Mouse (Mus musculus) hindbrain, embryonic 15.5 days (tissue): ENCODE measurements around the gene 2610028H24Rik. TPM values are rescaled to one million over a fixed set of nuclear protein-coding genes. Genes with fewer than 3 reads are reported as not detected.

ENCODE experiments used
- ATAC-seq: fragments of 200-750 bp; cut with Nextera tagmentation; 2 replicates; pipeline ENCODE4 v1.8.0; 2017; ENCODE audit warnings: low read depth, moderate number of reproducible peaks, moderate TSS enrichment; ENCODE audit not compliant: low FRiP score
- H3K27ac ChIP-seq: fragments of 300-500 bp; sonication (generic); replicated peaks from 2 replicates; pipeline ENCODE4 v1.5.1; 2015; ENCODE audit warnings: mild to moderate bottlenecking, inconsistent platforms
- H3K27me3 ChIP-seq: fragments of 300-500 bp; sonication (generic); 2 replicates; pipeline ENCODE4 v1.6.1; 2015; ENCODE audit warnings: control low read depth, inconsistent platforms
- H3K36me3 ChIP-seq: fragments of 300-500 bp; sonication (generic); 2 replicates; pipeline ENCODE4 v1.6.1; 2015; ENCODE audit warnings: control low read depth, inconsistent platforms
- H3K4me1 ChIP-seq: fragments of 300-500 bp; sonication (generic); replicated peaks from 2 replicates; pipeline ENCODE4 v1.6.1; 2015; ENCODE audit warnings: control low read depth, inconsistent platforms
- H3K4me2 ChIP-seq: fragments of 300-500 bp; sonication (generic); 2 replicates; pipeline ENCODE4 v1.6.1; 2015; ENCODE audit warnings: moderate library complexity, mild to moderate bottlenecking, inconsistent platforms
- H3K4me3 ChIP-seq: fragments of 300-500 bp; sonication (generic); 2 replicates; pipeline ENCODE4 v1.5.1; 2015; ENCODE audit warnings: mild to moderate bottlenecking, inconsistent platforms
- H3K9ac ChIP-seq: fragments of 300-500 bp; sonication (generic); 2 replicates; pipeline ENCODE4 v1.6.1; 2015; ENCODE audit warnings: inconsistent platforms
- H3K9me3 ChIP-seq: fragments of 300-500 bp; sonication (generic); 2 replicates; pipeline ENCODE4 v1.6.1; 2016; ENCODE audit warnings: control low read depth, inconsistent platforms
- WGBS: fragments of 180-500 bp; shearing (Covaris S2); methylation state at CpG from one replicate; pipeline ENCODE4 v1.1.7; 2015; 5-methylcytosine and 5-hydroxymethylcytosine counted together
- polyA plus RNA-seq: library from polyadenylated mRNA; unstranded; fragments of >200 nt; fragmentation: Nextera tagmentation; extraction: Ambion mirVana; gene quantifications from 2 replicates; pipeline ENCODE4 v1.2.1, GENCODE M21; 2015

2610028H24Rik gene
- polyA plus RNA-seq, 1 experiment from 2014 or later, result not detected

- peaks cover 82% of the 10 kb centered on the region for H3K36me3 ChIP-seq
- no peak for ATAC-seq
- H3K9me3 ChIP-seq, result no peaks in the 10 kb centered on the region
Measured at GRCm38 (mm10) chr10:76496366-76496765, 47.5 kb downstream of the 2610028H24Rik start.

DNA sequence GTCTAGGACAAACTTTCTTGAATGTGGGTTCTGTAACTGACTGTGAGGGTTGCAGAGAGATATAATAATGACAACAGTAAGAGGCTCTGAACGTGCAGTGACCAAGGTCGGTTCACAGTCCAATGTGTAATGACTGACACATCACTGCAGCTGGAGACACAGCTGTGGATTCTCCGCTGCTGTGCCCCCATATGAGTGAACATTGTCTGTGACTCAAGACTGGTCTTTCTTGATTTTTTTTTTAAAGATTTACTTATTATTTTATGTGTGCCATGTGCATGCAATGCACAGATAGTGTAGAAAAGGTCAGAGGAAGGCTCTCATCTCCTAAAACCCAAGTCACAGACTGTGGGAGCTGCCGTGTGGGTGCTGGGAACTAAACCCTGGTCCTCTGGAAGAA lies 48.6 kb downstream of the 2610028H24Rik start:
- no peak for ATAC-seq
- WGBS, result 97% methylated on average over 4 of the region's 4 CpGs
- no peak overlapping the region for H3K4me3 ChIP-seq

More at GRCm38 (mm10) chr10:76496366-76496765, 47.5 kb downstream of the 2610028H24Rik start:
- H3K27ac ChIP-seq, result no peak overlapping the region
- no peaks in the 10 kb centered on the region for H3K27me3 ChIP-seq
- 95% methylated on average over 7 of the region's 7 CpGs for WGBS
- no peak overlapping the region for H3K4me2 ChIP-seq
- H3K9ac ChIP-seq, result no peak overlapping the region
- no peaks in the 10 kb centered on the region for H3K4me1 ChIP-seq
- no peak overlapping the region for H3K4me3 ChIP-seq

DNA sequence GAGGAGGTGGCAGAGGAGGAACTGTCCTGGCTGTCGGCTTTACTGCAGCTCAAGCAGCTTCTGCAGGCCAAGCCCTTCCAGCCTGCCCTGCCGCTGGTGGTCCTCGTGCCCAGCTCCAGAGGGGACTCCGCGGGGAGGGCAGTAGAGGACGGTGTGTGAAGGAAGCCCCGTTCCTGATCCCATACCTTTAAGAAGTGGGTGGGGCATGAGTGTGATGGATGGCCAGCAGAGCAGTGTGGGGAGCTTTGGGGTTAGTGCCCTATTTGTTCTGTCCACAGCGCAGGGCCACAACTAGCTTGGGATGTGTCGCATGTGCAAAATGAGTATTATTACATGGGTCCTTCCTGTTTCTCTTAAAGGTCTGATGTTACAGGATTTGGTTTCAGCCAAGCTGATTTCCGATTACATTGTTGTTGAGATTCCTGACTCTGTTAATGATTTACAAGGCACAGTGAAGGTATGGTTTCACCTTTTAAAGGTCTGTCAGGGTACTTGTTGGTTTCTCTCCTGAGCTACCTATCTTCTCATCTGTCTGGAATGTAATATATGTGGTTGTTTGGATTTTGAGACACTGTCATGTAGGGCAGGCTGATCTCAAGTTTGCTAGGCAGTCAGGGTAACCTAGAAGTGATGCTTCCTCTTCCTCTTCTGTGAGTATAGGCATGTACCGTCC lies 55.5 kb downstream of the 2610028H24Rik start:
- H3K4me1 ChIP-seq, result no peaks in the 10 kb centered on the region
- no peaks in the 10 kb centered on the region for H3K27me3 ChIP-seq
- no peak overlapping the region for H3K4me3 ChIP-seq
- H3K9me3 ChIP-seq, result no peaks in the 10 kb centered on the region
- 89% methylated on average over 11 of the region's 11 CpGs for WGBS
- no peak for ATAC-seq
- no peak overlapping the region for H3K9ac ChIP-seq
- no peak overlapping the region for H3K27ac ChIP-seq
- H3K4me2 ChIP-seq, result no peak overlapping the region
- H3K36me3 ChIP-seq, result peaks cover 89% of the 10 kb centered on the region

More for the DNA sequence above, 48.6 kb downstream of the 2610028H24Rik start:
- Histone ChIP-seq H3K9me3 (no peaks in the 10 kb centered on the region), H3K4me2 (no peak overlapping the region), H3K36me3 (peaks cover 86% of the 10 kb centered on the region), H3K9ac (no peak overlapping the region), H3K4me1 (no peaks in the 10 kb centered on the region), H3K27me3 (no peaks in the 10 kb centered on the region), H3K27ac (no peak overlapping the region)

- Histone ChIP-seq H3K27ac (no peak overlapping the region), H3K9ac (no peak overlapping the region), H3K4me1 (no peaks in the 10 kb centered on the region), H3K36me3 (peaks cover 82% of the 10 kb centered on the region), H3K27me3 (no peaks in the 10 kb centered on the region), H3K4me3 (no peak overlapping the region), H3K9me3 (no peaks in the 10 kb centered on the region), H3K4me2 (no peak overlapping the region)
- 93% methylated on average over 7 of the region's 7 CpGs for WGBS
- ATAC-seq, result no peak
Measured at GRCm38 (mm10) chr10:76505865-76506264, 57.0 kb downstream of the 2610028H24Rik start.

Other genes with a start within 250 kb of the 2610028H24Rik start
- 321 and 338 TPM in 2 replicates for gene Prmt2, start 211.2 kb upstream of the 2610028H24Rik start, polyA plus RNA-seq
- 4.3 and 5.9 TPM in 2 replicates for gene S100b, start 195.2 kb upstream of the 2610028H24Rik start, polyA plus RNA-seq
- 18.9 and 19.8 TPM in 2 replicates for gene Dip2a, start 103.8 kb upstream of the 2610028H24Rik start, polyA plus RNA-seq
- gene AC141477.1, start 8.6 kb upstream of the 2610028H24Rik start, polyA plus RNA-seq, result not detected in 2 replicates
- gene Pcnt, start 6.3 kb upstream of the 2610028H24Rik start, polyA plus RNA-seq, result 7.0 and 7.9 TPM in 2 replicates
- 54.8 and 61.9 TPM in 2 replicates for gene Mcm3ap, start 19.8 kb downstream of the 2610028H24Rik start, polyA plus RNA-seq
- 5.9 and 6.1 TPM in 2 replicates for gene Ybey, start 20.0 kb downstream of the 2610028H24Rik start, polyA plus RNA-seq
- gene Lss, start 82.5 kb downstream of the 2610028H24Rik start, polyA plus RNA-seq, result 37.0 and 39.8 TPM in 2 replicates
- 0.14 TPM in 1 of 2 replicates, not detected in the other for gene Spatc1l, start 113.2 kb downstream of the 2610028H24Rik start, polyA plus RNA-seq
- not detected in 2 replicates for gene Ftcd, start 126.6 kb downstream of the 2610028H24Rik start, polyA plus RNA-seq
- 21.6 and 26.9 TPM in 2 replicates for gene Col6a2, start 174.5 kb downstream of the 2610028H24Rik start, polyA plus RNA-seq